ENCODE assay signal across 8 mouse cellular contexts in the genomic region with DNA sequence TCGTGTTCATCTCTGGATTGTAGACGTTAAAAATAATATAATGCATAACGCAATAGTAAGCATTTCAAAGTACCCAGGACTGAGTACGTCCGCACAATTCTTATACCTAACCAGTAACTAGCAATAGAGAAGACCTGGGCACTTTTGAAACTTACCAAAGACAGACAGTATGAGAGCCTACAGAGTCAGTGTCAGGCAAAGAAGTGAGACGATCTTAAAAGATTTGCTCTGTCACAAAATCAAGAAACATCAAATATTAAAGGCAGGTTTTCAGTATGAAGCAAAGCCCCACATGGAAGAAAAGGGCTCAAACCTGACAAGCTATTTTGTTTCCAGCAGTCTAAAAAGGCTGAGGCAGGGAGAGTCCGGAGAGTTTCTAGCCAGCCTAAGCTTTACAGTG. TPM values are rescaled to one million over a fixed set of nuclear protein-coding genes. Genes with fewer than 3 reads are reported as not detected.
DNase-seq lines count a peak whose midpoint lies in the region; ATAC-seq and TF ChIP-seq lines count a peak whose summit lies in the region.

No protein-coding gene starts in this region.

- WGBS in embryonic facial prominence, embryonic 15.5 days, result 14% methylated on average over 7 of the region's 7 CpGs
- 24% methylated on average over 7 of the region's 7 CpGs for WGBS in intestine, embryonic 14.5 days
- 14% methylated on average over 7 of the region's 7 CpGs for WGBS in midbrain, postnatal 0 days
- 22% methylated on average over 7 of the region's 7 CpGs for WGBS in cerebellum, adult 2 months

- no peak overlapping the region for H3K9ac ChIP-seq in embryonic facial prominence, embryonic 15.5 days
- H3K9ac ChIP-seq in intestine, embryonic 14.5 days (ENCODE audit: low read length), result no peak overlapping the region
- H3K9ac ChIP-seq in midbrain, postnatal 0 days (replicated peaks; ENCODE audit: low read length, poor library complexity, severe bottlenecking), result no peak overlapping the region

- no peaks in the 10 kb centered on the region for H3K36me3 ChIP-seq in embryonic facial prominence, embryonic 15.5 days
- H3K36me3 ChIP-seq in intestine, embryonic 14.5 days (ENCODE audit: control insufficient read depth, insufficient read depth, low read length), result no peaks in the 10 kb centered on the region
- H3K36me3 ChIP-seq in midbrain, postnatal 0 days (ENCODE audit: insufficient read depth, low read length), result no peaks in the 10 kb centered on the region

- H3K4me3 ChIP-seq in left cerebral cortex, adult 2 months, result peak overlapping the region; percentile 86
- H3K4me3 ChIP-seq in embryonic facial prominence, embryonic 15.5 days (replicated peaks), result peak overlapping the region; percentile 97
- H3K4me3 ChIP-seq in intestine, embryonic 14.5 days (ENCODE audit: low read depth, low read length), result peak overlapping the region; percentile 99
- peak overlapping the region; percentile 99; the same call in 1 of the 2 replicates for H3K4me3 ChIP-seq in midbrain, postnatal 0 days (ENCODE audit: low read depth, low read length)
- H3K4me3 ChIP-seq in cerebellum, adult 2 months (replicated peaks; ENCODE audit: insufficient read depth, low read depth, low read length), result no peak overlapping the region

- H3K27ac ChIP-seq in left cerebral cortex, adult 2 months, result no peak overlapping the region
- H3K27ac ChIP-seq in embryonic facial prominence, embryonic 15.5 days (replicated peaks), result peak overlapping the region; percentile 85; the same call in 1 of the 2 replicates
- H3K27ac ChIP-seq in intestine, embryonic 14.5 days (ENCODE audit: low read depth), result no peak overlapping the region
- H3K27ac ChIP-seq in midbrain, postnatal 0 days (ENCODE audit: low read depth, low read length), result no peak overlapping the region
- no peak overlapping the region for H3K27ac ChIP-seq in cerebellum, adult 2 months (ENCODE audit: insufficient read depth, low read length)

- TF ChIP-seq CTCF in left cerebral cortex, adult 2 months (IDR thresholded peaks at IDR 0.05), result no peak
- no peak for TF ChIP-seq CTCF in midbrain, postnatal 0 days (IDR thresholded peaks at IDR 0.05)
- TF ChIP-seq CTCF in cerebellum, adult 2 months (IDR thresholded peaks at IDR 0.05; ENCODE audit: borderline replicate concordance, insufficient read depth, low read depth, low read length), result no peak

- no peak for TF ChIP-seq POLR2A in cerebellum, adult 2 months (IDR thresholded peaks at IDR 0.05; ENCODE audit: borderline replicate concordance, insufficient read depth, low read length)

- peak overlapping the region; percentile 63 for H3K4me2 ChIP-seq in embryonic facial prominence, embryonic 15.5 days (replicated peaks)
- H3K4me2 ChIP-seq in intestine, embryonic 14.5 days (ENCODE audit: low read length), result peak overlapping the region; percentile 47
- H3K4me2 ChIP-seq in midbrain, postnatal 0 days (ENCODE audit: low read depth, low read length, poor library complexity, severe bottlenecking), result peak overlapping the region; percentile 79

- no peak for DNase-seq in left cerebral cortex, adult 2 months (ENCODE audit: extremely low spot score in 1 of 2, low spot score in 2 of 2)
- no peak for DNase-seq in left cerebral cortex, adult 8-10 months (ENCODE audit: low spot score in 2 of 2)
- peak; percentile 36 for DNase-seq in intestine, embryonic 14.5 days (ENCODE audit: low spot score)
- no peak for DNase-seq in midbrain, postnatal 0 days (ENCODE audit: low spot score)
- DNase-seq in thymus, postnatal 36 days, result no peak
- no peak for DNase-seq in cerebellum, adult 2 months
- DNase-seq in urinary bladder, postnatal 10 days (ENCODE audit: low spot score), result no peak

- peaks cover 38% of the 10 kb centered on the region for H3K4me1 ChIP-seq in embryonic facial prominence, embryonic 15.5 days
- peaks cover 41% of the 10 kb centered on the region for H3K4me1 ChIP-seq in intestine, embryonic 14.5 days (replicated peaks; ENCODE audit: control insufficient read depth, insufficient read depth, low read length)
- no peaks in the 10 kb centered on the region for H3K4me1 ChIP-seq in midbrain, postnatal 0 days (ENCODE audit: insufficient read depth, low read length)
- H3K4me1 ChIP-seq in cerebellum, adult 2 months (ENCODE audit: control insufficient read depth, insufficient read depth, low read length), result no peaks in the 10 kb centered on the region; the same call in 1 of the 2 replicates

- intact Hi-C loops in left cerebral cortex, adult 2 months (cut with DNase I), result loop anchor here (5.0 to 10.0 kb wide), 4 partner anchors 58 to 194 kb away; a partner anchor contains a TSS

- no peaks in the 10 kb centered on the region for H3K27me3 ChIP-seq in embryonic facial prominence, embryonic 15.5 days
- no peaks in the 10 kb centered on the region for H3K27me3 ChIP-seq in intestine, embryonic 14.5 days (replicated peaks; ENCODE audit: control insufficient read depth, insufficient read depth, low read length)
- H3K27me3 ChIP-seq in midbrain, postnatal 0 days (ENCODE audit: insufficient read depth, low read length), result no peaks in the 10 kb centered on the region
- H3K27me3 ChIP-seq in cerebellum, adult 2 months (ENCODE audit: control insufficient read depth, insufficient read depth, low read length), result no peaks in the 10 kb centered on the region

- no peak for ATAC-seq in embryonic facial prominence, embryonic 15.5 days (ENCODE audit: insufficient number of reproducible peaks, low FRiP score, low TSS enrichment, low read depth)
- ATAC-seq in intestine, embryonic 14.5 days (replicated peaks; ENCODE audit: low FRiP score, low TSS enrichment, low read depth), result no peak
- ATAC-seq in midbrain, postnatal 0 days (ENCODE audit: low FRiP score), result no peak

- H3K9me3 ChIP-seq in embryonic facial prominence, embryonic 15.5 days (replicated peaks), result no peaks in the 10 kb centered on the region
- no peaks in the 10 kb centered on the region for H3K9me3 ChIP-seq in intestine, embryonic 14.5 days (ENCODE audit: control insufficient read depth, low read length)
- H3K9me3 ChIP-seq in midbrain, postnatal 0 days (ENCODE audit: low read length), result no peaks in the 10 kb centered on the region

RNA-seq across cellular contexts. Expression of a gene that starts 0.9 kb away (rescaled TPM):
- 10 to 100 TPM; 36.6 to 36.9 TPM for total RNA-seq in left cerebral cortex, adult 2 months (2021)
- total RNA-seq in left cerebral cortex, adult 8-10 months (2022), result 10 to 100 TPM; 36.9 to 39.4 (median 38.6) TPM
- 21.7 and 22.2 TPM in 2 replicates for polyA plus RNA-seq in embryonic facial prominence, embryonic 15.5 days (2015; fragmentation: Nextera tagmentation; extraction: Ambion mirVana)
- 28.0 and 28.9 TPM in 2 replicates for polyA plus RNA-seq in intestine, embryonic 14.5 days (2014; fragmentation: Nextera tagmentation; extraction: Ambion mirVana)
- total RNA-seq in midbrain, postnatal 0 days (2014; rRNA removed), result 20.3 and 23.4 TPM in 2 replicates
- 15.2 and 17.3 TPM in 2 replicates for polyA plus RNA-seq in midbrain, postnatal 0 days (2015; fragmentation: Nextera tagmentation; extraction: Ambion mirVana)
- 36.3 and 37.1 TPM in 2 replicates for polyA plus RNA-seq in cerebellum, adult 2 months (2012; rRNA removed)
